Mouse (Mus musculus) regulatory T cell (primary cell): ENCODE results near the gene Slc5a4b.

Experiments used
- in situ Hi-C: fragments of 300-600 bp; cut with MboI, MseI; formaldehyde crosslinking; loops from one replicate; pipeline ENCODE4 v1.15.1; 2025; ENCODE audit warnings: high pct_unique_total_duplicates

Slc5a4b gene

DNA sequence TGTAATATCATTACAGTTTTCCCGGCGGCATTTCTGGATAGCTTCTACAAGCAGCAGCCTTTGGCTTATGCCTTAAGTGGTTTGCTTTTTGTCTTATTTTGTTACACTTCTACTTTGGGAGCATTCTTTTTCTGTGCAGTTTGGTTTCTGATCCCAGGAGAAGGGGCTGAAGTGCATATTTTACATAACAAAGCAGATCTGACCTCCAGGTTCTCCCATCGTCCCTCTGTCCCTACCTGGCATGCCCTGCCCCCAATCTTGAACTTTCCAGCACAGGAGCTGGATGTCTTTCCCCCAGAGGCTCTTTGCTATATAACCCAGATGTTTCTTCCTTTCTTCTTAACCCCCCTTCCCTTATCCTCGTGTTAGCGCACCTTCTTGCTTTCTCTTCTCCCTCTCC, 65.4 kb downstream of the Slc5a4b start:
- in situ Hi-C loops: no loop called here

GRCm38 (mm10) chr10:76036962-76037361, 73.8 kb downstream of the Slc5a4b start:
- in situ Hi-C loops: no loop called here

DNA sequence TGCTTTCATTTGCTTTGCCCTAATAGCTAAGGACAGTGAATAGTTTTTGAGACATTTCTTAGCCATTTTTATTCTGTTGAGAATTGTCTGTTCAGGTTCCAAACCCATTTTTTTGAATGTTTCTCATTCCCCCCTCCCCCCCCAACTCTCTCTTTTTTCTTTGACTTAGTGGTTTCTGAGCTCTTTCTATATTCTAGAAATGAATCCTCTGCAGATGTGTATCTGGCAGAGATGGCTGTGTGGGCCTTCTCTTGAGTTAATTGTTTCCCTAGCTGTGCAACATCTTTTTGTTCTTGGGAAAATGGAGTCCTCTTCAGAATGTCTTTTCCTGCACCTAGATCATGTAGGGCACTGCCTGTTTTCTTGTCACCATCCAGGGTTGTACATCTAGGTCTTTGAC, 75.5 kb downstream of the Slc5a4b start:
- in situ Hi-C loops: no loop called here

- in situ Hi-C loops: no loop called here
Observed at GRCm38 (mm10) chr10:76034001-76034600, 76.7 kb downstream of the Slc5a4b start.

GRCm38 (mm10) chr10:76033119-76033455, 77.7 kb downstream of the Slc5a4b start:
- in situ Hi-C loops: no loop called here

GRCm38 (mm10) chr10:76032402-76033118, 78.2 kb downstream of the Slc5a4b start, which contains the start of gene Zfp280b:
Zfp280b (plus strand) TSS chr10:76032650.
- in situ Hi-C loops: no loop called here

DNA sequence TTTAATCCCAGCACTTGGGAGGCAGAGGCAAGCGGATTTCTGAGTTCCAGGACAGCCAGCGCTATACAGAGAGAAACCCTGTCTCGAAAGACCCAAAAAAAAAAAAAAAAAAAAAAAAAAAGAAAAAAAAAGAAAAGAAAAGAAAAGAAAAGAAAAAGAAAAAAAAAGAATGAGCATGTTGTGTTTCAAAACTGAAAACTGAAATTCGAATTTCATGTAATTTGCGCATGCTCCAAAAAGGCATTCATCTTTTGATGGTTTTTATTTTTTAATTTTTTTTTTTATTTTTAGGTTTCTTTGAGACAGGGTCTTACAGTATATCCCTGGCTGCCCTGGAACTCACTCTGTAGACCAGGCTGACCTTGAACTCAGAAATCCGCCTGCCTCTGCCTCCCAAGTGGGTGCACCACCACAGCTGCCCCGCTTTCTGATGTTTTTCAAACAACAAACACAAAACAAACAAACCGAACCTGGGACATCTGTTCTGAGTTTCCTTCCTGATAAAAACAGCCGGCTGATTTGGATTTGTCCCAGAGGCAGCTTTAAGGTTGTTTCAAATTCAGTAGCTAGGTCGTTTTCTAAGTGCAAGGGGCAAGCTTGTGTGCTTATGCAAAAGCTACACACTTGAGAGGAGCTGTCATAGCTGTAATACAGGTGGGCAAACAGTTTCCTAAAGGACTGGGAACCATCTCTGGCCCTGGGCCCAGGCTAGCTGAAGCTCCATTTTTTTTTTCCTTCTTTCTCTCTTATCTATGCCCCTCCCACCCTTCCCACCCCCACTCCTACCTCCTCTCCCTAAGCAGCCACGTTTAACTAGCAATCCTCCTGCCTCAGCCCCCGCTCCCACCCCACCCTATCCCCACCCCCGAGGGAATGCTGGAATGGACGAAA, 79.0 kb downstream of the Slc5a4b start:
- in situ Hi-C loops: no loop called here

DNA sequence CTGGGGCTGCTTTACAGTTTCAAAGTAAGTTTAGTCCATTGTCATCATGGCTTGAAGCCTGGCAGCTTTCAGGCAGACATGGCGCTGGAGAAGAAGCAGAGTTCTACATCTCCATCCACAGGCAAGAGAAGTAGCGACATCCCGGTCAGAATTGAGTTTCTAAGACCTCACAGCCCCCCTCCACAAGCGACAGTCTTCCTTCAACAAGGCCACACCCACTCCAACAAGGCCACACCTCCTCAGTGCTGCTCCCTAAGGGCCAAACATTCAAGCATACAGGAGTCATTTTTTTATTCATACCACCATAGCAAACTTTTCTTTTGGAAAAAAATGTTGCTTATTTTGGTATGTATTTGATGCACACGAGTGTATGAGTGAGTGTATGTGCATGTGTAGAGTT, 80.3 kb downstream of the Slc5a4b start:
- in situ Hi-C loops: no loop called here

DNA sequence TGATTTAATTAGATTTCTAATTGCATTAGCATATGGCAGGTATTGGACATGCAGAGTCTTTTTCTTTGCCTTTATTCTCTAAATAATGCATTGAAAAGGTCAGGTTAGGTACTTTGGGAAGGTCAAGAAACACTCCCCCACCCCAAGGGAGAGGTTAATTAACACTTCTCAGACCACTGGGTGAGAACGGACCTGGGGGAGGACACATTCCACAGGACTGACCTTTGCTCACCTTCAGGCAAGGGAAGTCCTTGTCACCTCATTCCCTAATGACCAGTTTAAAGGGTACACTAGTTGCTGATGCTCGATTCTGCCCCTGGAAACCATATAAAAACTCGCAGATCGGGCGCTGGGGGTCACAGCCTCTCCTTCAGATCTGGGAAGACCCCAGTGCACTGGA, 81.5 kb downstream of the Slc5a4b start:
- in situ Hi-C loops: no loop called here

DNA sequence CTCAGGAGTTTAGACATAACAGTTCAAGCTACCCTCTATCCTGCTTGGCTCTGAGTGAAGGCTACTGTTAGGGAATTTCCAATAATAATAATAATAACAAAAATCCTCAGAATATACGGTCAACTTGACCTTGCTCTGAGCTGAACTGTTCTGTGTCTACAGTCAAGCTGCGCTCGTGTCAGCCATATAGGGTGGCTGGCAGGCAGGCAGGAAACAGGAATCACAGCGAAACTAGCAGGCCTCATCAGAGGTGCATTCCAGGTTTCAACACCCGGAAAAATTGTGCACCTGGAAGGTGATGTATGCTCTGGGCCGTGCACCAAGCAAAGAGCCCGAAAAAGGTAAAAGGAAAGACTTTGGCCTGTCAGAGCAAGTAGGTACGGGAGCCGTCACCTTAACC, 82.4 kb downstream of the Slc5a4b start:
- in situ Hi-C loops: no loop called here

DNA sequence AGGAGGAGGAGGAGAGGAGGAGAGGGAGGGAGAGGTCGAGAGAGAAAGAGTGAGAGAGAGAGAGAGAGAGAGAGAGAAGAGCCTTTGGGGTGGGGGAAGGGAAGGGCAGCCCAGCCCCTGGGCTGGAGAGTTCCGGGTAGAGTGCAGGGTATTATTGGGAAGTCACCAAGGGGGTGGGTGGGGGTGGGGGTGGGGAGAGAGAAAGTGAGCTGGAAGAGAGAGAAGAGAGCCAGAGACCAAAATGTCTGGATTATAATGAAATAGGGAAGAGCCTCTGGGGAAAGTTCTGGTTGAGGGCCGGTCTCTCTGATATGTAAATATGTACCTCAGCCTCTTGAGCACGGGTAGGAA, 82.8 kb downstream of the Slc5a4b start:
- in situ Hi-C loops: no loop called here

GRCm38 (mm10) chr10:76027127-76028015, 83.4 kb downstream of the Slc5a4b start:
- in situ Hi-C loops: no loop called here

DNA sequence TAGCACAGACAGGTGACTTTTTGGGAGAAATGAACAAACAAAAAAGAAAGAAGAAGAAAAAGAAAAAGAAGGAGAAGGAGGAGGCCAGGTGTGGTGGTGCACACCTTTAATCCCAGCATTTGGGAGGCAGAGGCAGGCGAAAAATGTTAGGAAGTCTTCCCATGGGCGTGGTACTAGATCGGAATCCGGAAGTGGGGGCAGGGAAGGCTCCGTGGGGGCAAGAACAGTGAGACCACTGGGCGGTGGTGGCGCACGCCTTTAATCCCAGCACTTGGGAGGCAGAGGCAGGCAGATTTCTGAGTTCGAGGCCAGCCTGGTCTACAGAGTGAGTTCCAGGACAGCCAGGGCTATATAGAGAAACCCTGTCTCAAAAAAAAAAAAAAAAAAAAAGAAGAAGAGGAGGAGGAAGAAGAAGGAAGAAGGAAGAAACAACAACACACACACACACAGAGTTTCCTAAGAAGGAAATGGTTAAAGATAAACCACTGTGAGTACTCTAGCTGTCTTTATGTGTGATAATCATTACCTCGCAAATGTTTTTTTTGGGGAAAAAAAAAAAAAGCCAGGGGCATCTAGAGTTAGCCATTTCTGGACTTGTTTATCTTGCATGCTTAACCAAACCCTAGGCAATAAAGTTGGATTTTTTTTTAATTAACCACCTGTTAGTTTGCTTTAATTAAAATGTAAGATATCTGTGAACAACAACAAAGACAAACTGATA, 85.1 kb downstream of the Slc5a4b start:
- in situ Hi-C loops: no loop called here

DNA sequence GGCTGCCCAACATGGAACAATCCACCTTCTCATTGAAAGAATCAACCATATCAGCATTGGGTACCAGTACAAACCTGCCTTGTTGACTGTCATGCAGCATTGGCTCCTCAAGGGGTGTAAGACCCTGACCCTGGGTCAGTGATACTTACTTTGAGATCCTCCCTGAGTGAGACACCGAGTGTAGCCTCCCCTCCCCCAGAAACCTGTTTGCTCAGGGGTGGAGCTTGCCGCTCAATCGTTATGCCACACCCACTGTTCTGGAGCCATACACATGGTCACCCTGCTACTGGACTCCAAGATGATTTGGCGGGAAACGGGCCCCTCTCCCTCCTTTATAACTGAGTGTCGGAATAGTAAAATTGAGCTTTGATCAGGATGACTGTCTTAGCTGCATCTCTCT, 86.8 kb downstream of the Slc5a4b start:
- in situ Hi-C loops: no loop called here

- in situ Hi-C loops: no loop called here
Observed at GRCm38 (mm10) chr10:76021728-76022127, 89.0 kb downstream of the Slc5a4b start.

GRCm38 (mm10) chr10:76016886-76017285, 93.9 kb downstream of the Slc5a4b start:
- in situ Hi-C loops: no loop called here

DNA sequence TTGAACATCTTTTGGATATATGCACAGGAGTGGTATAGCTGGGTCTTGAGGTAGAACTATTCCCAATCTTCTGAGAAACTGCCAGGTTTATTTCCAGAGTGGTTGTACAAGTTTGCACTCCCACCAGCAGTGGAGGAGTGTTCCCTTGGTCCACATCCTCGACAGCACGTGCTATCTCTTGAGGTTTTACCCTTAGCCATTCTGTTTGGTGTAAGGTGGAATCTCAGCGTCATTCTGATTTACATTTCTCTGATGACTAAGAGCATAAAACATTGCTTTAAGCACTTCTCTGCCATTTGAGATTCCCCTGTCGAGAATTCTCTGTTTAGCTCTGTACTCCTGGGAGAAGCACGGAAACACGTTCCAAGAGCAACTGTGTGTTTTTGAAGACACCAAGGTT, 97.8 kb downstream of the Slc5a4b start:
- in situ Hi-C loops: no loop called here

GRCm38 (mm10) chr10:76009812-76010211, 100.9 kb downstream of the Slc5a4b start:
- in situ Hi-C loops: no loop called here
